Mouse (Mus musculus) urinary bladder, postnatal 25 days (tissue): Measurements from ENCODE around the gene Olfr461.
"Not testable (repeated sequence)": the region's sequence is repeated elsewhere in the genome, so short reads cannot be mapped to it uniquely, and the experiment has no call there.

Source experiments
- DNase-seq: peaks from one replicate; pipeline ENCODE4 v3.0.0; 2022; ENCODE audit warnings: low spot score

Gene Olfr461

GRCm38 (mm10) chr6:40554950-40555349 is at the start of gene Olfr461:
TSS of gene Olfr461 (minus strand) at chr6:40555050.
- no peak for DNase-seq

GRCm38 (mm10) chr6:40598546-40598945 is 43.7 kb upstream of the Olfr461 start:
- not testable (repeated sequence) for DNase-seq

- DNase-seq, result no peak
Observed at GRCm38 (mm10) chr6:40594804-40595550, 40.1 kb upstream of the Olfr461 start.

- no peak for DNase-seq
Observed at GRCm38 (mm10) chr6:40588346-40588745, 33.5 kb upstream of the Olfr461 start.

GRCm38 (mm10) chr6:40585645-40586044 is 30.8 kb upstream of the Olfr461 start, which contains the start of gene Clec5a:
TSS of gene Clec5a (minus strand) at chr6:40585821.
- no peak for DNase-seq

- DNase-seq, result no peak
Observed at GRCm38 (mm10) chr6:40584336-40584735, 29.5 kb upstream of the Olfr461 start.

GRCm38 (mm10) chr6:40576305-40576704 is 21.5 kb upstream of the Olfr461 start:
- no peak for DNase-seq

- DNase-seq, result no peak
Observed at GRCm38 (mm10) chr6:40573618-40574017, 18.8 kb upstream of the Olfr461 start.

- DNase-seq, result no peak
Observed at GRCm38 (mm10) chr6:40569187-40569586, 14.3 kb upstream of the Olfr461 start, which contains the start of gene Olfr460. TSS of gene Olfr460 (plus strand) at chr6:40569487.

GRCm38 (mm10) chr6:40544690-40545089 is 10.2 kb downstream of the Olfr461 start:
- DNase-seq, result no peak

- DNase-seq, result no peak
Observed at GRCm38 (mm10) chr6:40519408-40519807, 35.4 kb downstream of the Olfr461 start, which contains the start of gene Prss37. TSS of gene Prss37 (minus strand) at chr6:40519508.

GRCm38 (mm10) chr6:40493229-40493628 is 61.6 kb downstream of the Olfr461 start, which contains the start of gene Tas2r108:
TSS of gene Tas2r108 (plus strand) at chr6:40493529.
- DNase-seq, result no peak
